Mouse (Mus musculus): ENCODE measurements around the gene Gm4792.

The Gm4792 gene

GRCm38 (mm10) chr10:94298471-94298870, at the start of gene Gm4792:
Gm4792 (minus strand) TSS chr10:94298703.
- no peak for DNase-seq (ENCODE audit: low read depth, low spot score)

- no peak for DNase-seq (ENCODE audit: low read depth, low spot score)
These were observed 49.5 kb upstream of the Gm4792 start for GRCm38 (mm10) chr10:94347959-94348358.

GRCm38 (mm10) chr10:94347296-94347695, 48.8 kb upstream of the Gm4792 start:
- DNase-seq (ENCODE audit: low read depth, low spot score) = no peak

- no peak for DNase-seq (ENCODE audit: low read depth, low spot score)
These were observed 48.1 kb upstream of the Gm4792 start for GRCm38 (mm10) chr10:94346596-94346995.

GRCm38 (mm10) chr10:94345509-94346252, 47.2 kb upstream of the Gm4792 start:
- no peak for DNase-seq (ENCODE audit: low read depth, low spot score)

GRCm38 (mm10) chr10:94344631-94345417, 46.3 kb upstream of the Gm4792 start:
- no peak for DNase-seq (ENCODE audit: low read depth, low spot score)

DNA sequence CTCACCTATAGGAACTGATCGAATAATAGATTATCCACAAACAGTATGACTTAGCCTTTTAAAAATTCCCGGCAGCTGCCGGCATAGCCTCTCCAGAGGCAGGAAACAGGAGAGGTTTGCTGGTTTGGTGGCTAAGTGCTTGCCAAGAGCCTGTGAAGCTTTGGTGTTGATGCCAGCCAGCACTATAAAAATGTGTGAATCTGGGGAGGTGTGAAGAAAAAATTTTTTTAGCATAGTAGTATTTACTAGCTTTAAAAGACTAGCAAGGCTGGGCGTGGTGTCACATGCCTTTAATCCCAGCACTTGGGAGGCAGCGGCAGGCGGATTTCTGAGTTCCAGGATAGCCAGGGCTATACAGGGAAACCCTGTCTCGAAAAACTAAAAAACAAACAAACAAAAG, 45.1 kb upstream of the Gm4792 start:
- no peak for DNase-seq (ENCODE audit: low read depth, low spot score)

GRCm38 (mm10) chr10:94342256-94342655, 43.8 kb upstream of the Gm4792 start:
- no peak for DNase-seq (ENCODE audit: low read depth, low spot score)

- no peak for DNase-seq (ENCODE audit: low read depth, low spot score)
These were observed 43.0 kb upstream of the Gm4792 start for GRCm38 (mm10) chr10:94341501-94341900.

DNA sequence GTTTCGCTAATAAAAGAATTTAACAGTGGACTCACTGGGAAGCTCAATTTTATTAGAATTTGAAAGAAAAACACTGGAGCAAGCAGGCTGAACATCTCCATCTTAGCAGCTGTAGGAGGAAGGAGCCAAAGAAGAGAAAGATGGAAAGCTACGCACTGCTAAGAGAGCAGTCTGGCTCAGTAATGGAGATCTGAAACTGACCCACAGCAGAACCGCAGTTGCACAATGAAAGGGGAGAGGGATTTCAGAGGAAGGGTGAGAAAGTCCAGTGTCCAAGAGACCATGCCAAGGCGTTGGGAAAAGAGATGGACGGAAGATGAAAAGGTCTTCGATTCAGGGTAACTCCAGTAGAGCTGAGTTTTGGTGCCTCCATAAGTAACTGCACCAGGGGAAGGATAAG, 37.6 kb upstream of the Gm4792 start:
- no peak for DNase-seq (ENCODE audit: low read depth, low spot score)

GRCm38 (mm10) chr10:94335047-94335446, 36.5 kb upstream of the Gm4792 start:
- no peak for DNase-seq (ENCODE audit: low read depth, low spot score)

DNA sequence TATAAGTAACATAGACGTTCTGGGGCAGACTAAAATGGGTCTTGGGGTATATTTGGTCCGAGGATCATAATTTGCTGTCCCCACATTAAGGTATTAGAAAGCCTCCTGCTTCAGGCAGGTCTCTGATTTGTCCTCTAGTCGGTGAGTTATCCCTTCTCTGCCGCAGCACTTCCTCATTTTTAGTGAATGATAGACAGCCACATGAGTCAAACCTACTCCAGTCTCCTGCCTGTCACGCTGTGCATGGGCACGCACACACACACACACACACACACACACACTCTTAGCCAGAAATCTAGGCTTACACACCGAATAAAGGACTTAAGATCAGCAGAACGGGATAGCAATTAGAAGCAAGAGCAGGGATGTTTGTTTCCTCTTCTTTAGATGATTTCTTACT, 34.8 kb upstream of the Gm4792 start:
- DNase-seq (ENCODE audit: low read depth, low spot score) = no peak

GRCm38 (mm10) chr10:94332358-94333137, 34.0 kb upstream of the Gm4792 start:
- DNase-seq (ENCODE audit: low read depth, low spot score) = peak; percentile 31

GRCm38 (mm10) chr10:94329962-94330361, 31.5 kb upstream of the Gm4792 start:
- no peak for DNase-seq (ENCODE audit: low read depth, low spot score)

GRCm38 (mm10) chr10:94318574-94318973, 20.1 kb upstream of the Gm4792 start:
- no peak for DNase-seq (ENCODE audit: low read depth, low spot score)

DNA sequence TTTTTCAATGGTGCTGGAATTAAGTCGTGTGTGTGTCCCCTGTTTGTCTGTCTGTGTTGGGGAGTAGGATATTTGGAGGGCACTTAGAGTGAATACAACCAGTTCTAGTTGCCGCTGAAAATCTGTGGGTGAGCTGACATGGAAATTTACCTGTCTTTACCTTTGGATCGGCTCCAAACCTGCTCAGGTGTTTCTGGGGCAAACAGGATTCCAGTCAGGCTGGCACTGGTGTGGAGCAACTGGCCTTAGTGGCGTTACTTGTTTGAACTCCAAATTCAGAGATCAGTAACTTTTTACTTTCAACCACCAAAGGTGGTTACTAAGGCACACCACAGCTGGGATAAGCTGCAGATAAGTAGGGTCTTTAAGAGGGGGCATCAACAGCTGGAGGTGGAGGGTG, 14.6 kb upstream of the Gm4792 start:
- DNase-seq (ENCODE audit: low read depth, low spot score) = no peak

- DNase-seq (ENCODE audit: low read depth, low spot score) = no peak
These were observed 13.7 kb upstream of the Gm4792 start for GRCm38 (mm10) chr10:94312007-94312715.

DNA sequence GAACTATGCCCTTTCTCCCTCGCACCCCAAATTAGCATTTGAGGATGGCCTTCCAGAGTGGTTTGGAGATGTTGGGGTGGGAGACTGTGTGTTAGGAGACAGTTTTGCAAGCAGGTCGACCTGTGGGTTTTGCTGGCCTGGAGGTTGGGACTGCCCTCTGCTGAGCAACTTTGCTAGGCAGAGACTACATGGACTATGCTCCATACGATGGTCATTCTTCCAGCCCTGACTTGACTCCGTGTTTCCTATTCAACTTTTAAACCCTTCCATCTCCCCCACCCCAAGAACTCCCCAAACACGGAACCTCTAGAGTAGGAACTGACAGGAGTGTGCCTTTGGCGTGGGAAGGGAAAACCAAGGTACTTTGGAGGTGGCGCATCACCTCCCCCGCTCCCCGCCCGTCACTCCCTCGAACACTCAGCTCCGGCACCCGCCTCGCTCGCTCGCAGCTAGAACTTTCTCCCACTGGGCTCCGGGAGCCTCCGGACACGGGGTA, 13.1 kb upstream of the Gm4792 start, which contains the start of gene Tmcc3:
Gene Tmcc3, plus strand, starts transcription at position 439 of the 496 bp plus-strand sequence.
- DNase-seq (ENCODE audit: low read depth, low spot score) = no peak

DNA sequence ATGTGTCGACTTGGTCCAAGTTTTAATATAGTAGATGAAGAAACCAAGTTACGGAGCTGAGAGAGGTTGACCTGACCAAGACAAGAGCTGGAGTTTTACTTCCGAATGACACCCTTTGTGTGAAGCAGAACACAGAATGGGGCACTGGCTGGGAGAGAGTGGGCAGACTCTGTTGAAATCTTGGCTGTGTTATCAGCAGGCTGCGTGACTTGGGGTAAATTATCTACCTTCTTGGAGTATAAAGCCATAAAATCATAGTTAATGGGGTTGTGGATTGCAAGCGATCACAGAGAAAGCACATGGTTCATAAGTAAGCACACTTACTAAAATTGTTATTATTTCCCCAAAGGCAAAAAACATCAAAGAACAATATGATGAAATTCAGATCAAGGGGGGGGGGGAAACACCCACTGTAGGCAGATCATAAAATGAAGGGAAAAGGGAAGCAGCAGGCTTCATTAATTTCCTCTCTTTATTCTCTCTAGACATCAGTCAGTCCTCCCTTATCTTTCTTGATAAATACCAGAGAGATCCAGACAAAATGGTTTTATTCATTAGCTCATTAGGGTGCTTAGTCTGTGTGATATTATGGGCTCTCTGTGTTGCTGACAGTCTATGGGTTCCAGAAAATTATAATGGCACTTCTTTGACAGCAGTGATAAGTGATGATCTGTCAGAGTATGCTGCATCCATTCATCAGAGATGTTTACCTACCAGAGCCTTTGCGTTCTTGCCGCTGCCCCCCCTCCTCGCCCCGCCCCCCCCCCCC, 12.2 kb upstream of the Gm4792 start:
- no peak for DNase-seq (ENCODE audit: low read depth, low spot score)

- DNase-seq (ENCODE audit: low read depth, low spot score) = no peak
These were observed 7.0 kb upstream of the Gm4792 start for GRCm38 (mm10) chr10:94305526-94305925.
